Mouse (Mus musculus): ENCODE results near the gene Gfra4.

The Gfra4 gene

DNA sequence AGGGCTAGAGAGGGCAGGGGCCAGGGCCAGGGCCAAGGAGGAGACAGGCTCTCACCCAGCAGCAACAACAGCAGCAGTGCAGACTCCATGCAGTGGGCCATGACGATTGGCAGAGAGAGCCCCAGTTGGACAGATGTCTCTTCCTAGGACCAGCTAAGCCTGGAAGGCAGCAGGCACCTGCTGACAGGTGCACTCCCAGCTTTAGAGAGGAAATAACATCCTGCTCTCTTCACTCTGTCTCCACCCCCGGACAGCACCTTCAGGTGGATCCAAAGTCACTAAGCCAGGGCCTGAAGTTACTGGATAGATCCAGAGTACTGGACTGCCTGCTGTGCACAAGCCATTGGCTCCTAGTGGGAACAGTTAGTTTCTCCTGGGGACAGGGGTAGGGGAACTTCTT is at the start of gene Gfra4:
Gfra4 (minus strand) TSS at position 101 of the 400 bp plus-strand sequence.
- no peak for DNase-seq (ENCODE audit: low spot score)

DNA sequence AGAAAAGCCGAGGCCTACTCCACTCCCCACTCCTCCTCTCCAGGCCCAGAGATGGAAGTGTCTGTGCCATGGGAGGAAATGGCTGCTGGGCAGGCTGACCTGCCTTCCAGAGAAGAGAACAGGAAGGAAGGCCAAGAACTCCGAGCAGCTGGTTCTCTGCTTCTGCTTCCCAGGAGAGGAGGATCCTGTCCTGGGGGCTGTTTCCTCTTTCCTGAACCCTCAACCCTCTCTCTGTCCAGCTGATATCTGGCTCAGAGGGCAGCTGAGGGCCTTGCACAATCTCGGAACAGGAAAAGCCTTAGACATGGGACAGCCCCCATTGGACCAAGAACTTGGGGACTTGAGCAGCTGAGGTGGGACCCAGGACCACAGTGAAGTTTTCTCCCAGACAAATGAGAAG is 48.0 kb upstream of the Gfra4 start:
- DNase-seq (ENCODE audit: low spot score), result no peak

DNA sequence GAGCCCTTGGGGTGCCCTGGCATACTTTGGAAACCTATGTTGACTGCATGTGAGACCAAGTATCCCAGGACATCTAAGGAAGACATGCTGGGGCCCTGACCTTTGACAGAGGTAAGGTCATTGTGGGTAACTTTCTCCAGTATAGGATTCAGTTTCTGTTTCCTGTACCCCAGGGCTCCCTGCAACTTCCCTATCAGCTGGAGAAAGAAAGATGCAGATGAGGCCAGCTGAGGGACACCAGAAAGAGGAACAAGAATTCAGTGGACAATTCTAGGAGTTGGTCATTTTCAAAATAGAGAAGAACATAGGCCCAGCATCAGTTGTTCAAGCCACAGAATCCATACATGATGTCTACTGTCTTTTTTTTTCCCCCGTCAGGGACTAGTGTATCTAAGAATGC is 46.7 kb upstream of the Gfra4 start:
- DNase-seq (ENCODE audit: low spot score), result no peak

DNA sequence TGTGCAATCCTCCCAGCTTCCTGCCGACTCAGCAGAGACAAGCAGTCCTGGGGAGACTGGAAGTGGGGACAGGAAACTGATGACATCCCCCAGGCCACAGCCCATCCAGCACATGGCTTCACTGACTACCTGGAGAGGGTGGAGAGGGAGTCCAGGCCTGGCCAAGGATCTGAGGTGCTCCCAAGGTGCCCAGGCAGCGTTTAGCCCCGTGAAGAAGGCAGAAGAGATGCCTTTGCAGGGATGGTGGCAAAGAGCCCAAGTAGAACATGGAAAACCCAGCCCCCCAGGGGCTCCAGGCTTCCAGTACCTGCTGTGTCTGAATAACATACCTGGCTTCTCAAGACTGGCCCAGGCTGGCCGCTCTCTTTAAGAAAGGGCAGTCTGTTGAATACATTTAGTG is 45.7 kb upstream of the Gfra4 start:
- DNase-seq (ENCODE audit: low spot score), result no peak

DNA sequence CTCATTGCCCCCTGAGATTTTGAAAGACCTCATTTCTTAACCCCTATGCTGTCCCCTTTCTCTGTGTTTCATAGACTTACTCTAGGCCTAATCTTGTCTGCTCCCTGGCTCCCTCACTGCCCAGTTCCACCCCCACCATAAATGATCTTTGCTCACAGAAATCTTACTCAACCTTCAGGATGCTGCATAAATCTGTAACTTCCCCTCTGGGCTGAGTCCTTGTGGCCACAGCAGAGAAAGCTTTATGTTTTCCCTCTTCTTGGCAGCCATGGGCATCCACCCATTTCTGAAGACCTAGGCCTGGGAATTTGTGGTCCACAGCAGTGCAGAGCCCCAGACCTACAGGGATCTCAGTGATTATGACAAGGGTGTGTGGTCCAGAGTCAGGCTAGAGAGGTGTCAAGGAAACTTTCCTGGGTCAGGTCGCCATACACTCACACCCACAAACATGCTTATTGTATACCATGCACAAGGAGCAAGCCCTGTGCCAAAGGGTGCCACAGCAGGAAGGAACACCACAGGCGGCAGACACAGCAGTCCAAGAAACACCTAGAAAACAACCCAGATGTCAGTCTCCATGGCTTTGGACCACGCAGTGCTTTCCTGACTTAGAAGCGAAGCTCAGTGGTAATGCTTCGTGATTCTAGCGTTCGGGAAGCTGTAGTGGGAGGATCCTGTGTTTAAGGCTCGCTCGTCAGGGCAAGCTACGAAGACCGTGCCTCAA is 43.9 kb upstream of the Gfra4 start, which contains the start of gene Siglec1:
Siglec1 (minus strand) TSS at position 99 of the 724 bp plus-strand sequence.
- DNase-seq (ENCODE audit: low spot score), result no peak

DNA sequence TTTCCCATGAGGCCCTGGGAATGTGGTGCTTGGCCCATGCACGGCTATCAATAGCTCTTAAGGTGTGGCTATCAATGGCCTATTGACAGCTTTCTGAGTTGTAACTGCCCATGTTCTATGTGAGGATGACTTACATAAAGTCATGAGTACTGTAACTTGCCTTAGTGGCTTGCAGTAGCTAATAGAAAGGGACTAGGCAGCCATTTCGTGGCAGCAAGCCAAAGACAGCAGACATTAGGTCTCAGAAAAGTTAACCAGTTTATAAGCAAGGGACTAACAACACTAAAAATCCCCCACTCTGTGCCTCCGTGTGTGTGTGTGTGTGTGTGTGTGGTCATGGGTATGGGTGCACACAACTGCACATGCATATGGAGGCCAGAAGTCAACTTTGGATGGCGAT is 41.3 kb upstream of the Gfra4 start:
- no peak for DNase-seq (ENCODE audit: low spot score)

DNA sequence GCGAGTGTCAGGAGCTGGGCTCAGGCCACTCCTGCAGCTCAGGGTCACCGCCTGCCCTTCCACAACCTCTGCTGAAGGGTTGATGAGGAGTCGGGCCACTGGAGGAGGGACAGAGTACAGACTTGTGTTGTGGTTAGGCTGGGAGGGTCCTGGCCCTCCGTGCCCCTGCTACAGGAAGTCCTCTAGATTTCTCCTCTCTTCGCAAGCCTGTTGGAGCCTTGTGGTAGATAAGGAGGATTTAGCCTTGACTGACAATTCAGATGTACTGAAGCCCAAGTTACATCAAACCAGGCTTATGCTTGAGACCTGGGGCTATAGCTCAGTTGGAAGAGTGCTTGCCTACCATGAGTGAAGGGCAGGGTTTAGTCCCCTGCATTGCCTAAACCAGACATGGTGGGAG is 37.6 kb upstream of the Gfra4 start:
- no peak for DNase-seq (ENCODE audit: low spot score)

DNA sequence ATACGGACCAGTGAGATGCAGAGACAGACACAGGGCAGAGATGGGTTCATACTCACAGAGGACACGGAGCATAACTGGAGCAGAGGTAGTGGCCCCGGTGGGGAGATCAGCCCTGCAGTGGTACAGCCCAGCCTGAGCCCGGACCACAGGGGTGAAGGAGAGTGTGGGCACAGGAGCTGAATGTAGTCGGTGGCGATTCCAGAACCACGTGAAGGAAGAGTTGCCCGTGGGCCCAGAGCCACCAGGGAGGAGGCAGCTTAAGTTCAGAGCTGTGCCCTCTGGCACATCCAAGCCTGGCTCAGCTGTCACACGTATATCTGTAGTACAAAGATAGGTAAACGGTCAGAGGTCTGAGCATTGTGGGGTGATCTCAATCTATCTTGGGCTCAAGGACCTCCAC is 29.6 kb upstream of the Gfra4 start:
- DNase-seq (ENCODE audit: low spot score), result no peak

DNA sequence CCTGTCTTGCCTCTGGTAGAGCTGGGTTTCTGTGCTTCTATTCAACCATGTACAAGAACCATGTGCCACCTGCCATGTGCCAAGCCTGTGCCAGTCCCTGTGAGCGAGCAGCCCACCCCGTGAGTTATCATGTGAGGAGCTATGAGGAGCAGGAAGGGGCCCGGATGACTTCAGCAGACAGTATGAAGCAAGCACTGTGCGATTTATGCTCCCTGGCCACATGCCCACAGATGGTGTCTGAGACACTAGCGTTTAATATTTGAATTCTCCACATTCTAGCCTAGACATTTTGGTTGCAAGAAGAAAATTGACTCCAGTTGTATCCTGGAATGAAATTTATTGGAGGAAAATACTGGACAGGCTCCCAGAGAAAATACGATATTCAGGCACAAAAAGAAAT is 24.6 kb upstream of the Gfra4 start:
- DNase-seq (ENCODE audit: low spot score), result no peak

DNA sequence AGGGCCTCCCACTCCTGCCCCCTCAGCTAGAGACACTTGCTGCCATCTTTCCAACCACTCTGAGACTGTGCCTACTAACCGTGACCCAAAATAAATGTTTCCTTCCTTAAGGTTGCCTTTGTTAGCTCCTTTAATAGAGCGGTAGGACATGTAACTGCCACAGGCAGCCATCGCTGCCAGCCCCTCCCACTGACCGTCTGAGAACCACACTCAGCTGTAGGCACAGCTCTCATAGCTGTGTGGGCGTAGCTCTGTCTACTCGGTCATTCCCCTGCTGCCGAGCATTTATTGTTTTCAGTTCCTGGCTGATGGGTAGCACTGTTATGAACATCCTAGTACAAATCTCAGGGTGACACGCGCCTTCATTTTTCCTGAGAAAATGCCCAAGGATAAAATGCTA is 23.5 kb upstream of the Gfra4 start:
- DNase-seq (ENCODE audit: low spot score), result no peak

DNA sequence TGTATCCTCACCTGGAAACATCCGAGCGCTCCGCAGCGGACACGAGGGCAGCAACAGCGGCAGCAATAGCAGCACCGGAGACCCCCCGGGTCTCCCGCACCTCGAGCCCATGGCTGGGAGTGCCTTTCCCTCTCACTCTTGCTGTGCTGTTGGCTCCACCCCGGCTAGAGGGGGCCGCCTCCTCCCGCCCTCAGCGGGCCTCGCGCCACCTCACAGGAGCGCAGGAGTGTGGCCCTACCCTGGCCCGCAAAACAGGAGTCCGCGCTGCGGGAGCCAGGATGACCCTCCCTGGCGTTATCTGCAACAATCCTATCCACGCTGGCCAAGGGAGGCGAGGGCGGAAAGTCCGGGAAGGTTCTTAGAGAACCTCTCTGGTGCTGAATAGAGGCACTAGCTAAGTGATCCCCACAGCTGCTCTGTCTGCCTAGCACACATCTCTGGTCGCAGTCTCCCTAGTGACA is 20.5 kb upstream of the Gfra4 start, which contains the start of gene Adam33:
Adam33 (minus strand) TSS at position 411 of the 461 bp plus-strand sequence.
- no peak for DNase-seq (ENCODE audit: low spot score)

DNA sequence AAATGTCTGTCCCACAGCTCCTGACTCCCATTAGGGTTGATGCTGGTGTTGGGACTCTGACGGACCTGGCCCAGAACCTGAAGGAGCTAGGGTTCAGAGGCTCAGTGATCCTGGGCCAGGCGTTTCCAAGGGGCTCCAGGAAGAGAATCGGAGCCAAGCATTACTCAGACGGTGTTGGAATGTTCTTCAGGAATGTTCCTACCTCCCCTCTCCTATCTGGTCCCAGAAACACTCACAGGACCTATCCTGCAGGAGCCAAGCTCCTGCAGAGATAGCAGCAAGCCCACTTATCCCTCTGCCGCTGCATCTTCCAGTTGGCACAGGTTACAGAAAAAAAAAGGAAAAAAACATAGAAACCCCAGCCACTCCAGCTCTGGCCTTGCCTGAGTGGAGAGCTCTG is 18.7 kb upstream of the Gfra4 start:
- DNase-seq (ENCODE audit: low spot score), result no peak

DNA sequence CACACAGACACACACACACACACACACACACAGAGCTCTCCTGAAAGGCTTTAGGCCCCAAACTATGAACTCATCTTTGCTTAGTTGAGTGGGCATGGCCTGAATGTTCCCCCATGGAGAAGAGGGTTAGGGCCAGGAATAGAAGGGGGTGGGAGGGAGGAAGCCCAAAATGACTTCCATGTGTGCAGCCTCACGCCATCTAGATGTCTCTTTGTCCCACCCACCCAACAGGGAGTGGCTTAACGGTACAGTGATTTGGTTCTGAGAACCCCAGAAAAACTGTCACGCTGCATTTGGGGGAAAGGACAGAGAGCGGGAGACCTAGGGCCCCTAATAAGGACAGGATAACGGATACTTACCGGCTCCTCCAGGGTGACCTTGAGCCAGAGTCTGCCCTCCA is 17.9 kb upstream of the Gfra4 start:
- no peak for DNase-seq (ENCODE audit: low spot score)

DNA sequence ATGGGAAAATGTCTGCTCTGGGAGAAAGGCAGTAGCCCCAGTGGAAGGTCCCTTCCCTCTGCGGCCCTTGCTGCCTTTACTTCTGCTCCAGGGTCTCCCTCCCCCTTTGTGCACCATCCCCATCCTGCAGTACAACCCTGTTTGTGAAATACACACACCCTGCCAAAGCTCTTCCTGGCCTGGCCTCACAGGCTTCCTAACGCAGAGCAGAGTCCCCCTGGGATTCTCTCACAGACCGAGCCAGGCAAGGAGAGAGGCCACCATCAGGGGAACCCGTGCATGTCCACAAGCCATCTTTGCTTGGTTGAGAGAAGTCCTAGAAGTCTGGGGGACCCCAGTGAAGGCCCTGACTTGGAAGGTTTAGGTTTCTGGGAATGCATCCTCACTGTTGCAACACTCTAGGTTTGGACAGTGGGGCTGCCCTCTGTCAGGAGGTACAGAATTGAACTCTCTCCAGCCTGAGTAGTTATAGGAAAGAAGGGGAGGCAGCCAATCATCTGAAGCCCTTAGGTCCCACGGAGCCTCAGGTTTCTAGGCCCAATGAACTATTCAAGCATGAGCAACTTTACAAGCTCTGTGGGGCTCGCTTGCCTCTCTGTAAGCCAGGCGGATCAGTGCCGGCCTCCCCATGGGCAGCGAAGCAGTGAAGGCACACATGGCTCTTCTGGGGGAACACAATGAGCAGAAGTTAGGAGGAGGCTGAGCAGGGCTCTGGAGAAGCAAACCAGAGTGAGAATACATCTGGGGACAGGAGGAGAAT is 17.1 kb upstream of the Gfra4 start:
- no peak for DNase-seq (ENCODE audit: low spot score)

DNA sequence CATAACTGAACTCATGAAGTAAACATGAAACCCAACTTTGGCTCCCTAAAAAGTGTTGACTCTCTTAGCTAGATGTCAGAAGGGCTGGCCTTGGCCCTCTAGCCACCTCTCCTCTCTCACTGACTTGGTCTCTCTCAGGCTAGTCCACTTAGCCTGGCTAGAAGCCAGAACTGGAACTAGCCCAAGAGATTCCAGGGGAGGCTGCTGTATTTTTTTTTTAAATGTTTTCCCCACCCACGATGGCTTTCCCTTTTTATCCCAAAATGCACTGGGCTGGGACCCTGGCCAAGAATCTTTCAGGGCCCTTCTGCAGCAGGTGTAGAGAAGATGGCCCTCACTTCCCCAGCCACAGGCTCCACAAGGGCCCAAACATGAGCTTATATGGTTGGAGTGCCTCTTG is 16.5 kb upstream of the Gfra4 start:
- no peak for DNase-seq (ENCODE audit: low spot score)

DNA sequence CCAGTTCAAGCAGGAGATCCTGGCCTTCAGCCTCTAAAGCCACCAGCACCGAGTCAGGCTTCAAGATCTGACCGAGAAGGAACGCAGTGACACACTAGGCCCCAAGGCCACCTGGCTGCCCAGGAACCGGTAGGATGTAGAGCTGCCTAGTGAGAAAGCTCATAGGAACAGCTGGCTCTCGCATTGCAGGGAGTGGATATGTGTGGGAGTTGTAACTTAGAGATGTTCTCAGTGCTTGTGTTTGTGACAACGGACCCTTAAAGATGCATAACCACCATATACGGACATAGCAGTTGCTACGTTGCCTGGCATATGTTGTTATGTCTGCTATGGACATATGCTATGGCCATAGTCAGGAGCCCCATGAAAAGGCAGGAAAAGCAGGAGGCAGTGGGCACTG is 15.8 kb upstream of the Gfra4 start:
- DNase-seq (ENCODE audit: low spot score), result no peak

DNA sequence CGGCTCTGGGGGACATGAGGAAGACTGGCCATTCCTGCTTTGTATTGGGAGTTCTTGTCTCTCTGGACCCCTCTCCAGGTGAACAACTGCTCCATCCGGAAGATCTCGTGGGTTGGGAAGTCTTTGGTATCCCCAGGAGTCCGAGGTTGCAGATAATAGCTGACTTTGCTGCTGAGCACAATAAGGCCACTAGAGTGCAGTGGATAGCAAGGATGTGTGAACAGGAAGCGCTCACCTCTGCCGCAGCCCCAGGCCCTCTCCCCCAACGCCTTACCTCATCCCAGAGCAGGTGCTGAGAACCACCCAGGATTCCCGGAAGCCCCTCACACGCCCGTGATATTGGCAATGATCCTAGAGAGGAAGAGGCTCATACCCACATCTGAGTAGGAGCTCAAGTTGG is 13.3 kb upstream of the Gfra4 start:
- no peak for DNase-seq (ENCODE audit: low spot score)

DNA sequence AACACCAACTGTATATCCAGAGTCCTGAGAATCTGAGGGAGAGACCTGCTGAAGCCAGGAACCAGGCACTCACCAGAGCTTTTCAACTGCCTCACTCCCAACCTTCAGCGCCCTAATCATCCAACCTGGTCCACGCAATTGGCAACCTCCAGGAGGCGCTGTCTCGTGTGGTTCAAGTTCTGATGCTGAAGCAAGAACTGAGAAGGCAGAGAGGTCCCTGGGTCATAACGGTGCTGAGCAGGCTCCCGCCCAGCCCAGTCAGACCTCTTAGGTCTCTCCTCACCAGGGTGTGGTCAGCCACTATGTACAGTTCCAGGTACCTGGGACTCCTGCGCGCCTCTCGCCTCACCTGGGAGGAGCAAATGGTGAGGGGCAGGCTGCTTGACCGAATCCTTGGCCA is 12.7 kb upstream of the Gfra4 start:
- DNase-seq (ENCODE audit: low spot score), result peak; percentile 12

DNA sequence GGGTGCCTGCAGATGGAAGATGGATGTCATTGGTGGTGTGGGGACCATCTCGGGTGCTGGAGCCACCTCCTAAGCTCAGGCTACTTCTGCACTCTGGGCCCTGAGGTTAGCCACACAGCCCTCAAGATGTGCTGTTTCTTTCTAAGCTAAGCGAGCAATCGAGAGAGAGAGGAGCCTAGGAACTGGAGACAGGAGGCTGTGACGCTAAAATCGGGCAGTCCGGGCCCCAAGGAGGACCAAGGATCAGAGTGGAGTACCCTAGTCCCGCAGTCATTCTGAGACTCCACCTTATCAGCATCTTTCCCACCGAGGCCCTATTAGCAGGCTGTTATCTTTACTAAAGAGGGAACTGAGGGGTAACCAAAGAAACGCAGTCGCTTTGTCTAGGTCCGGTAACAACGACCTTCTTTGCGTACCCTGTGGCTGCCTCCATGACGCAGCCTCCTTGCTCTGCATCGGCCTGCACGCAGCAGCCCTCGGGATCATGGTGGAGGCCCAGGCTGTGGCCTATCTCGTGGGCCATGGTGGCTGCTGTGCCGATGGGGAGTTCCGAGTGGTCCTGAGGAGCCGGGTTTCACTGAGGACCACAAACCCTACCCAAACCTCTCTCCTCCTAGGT is 11.9 kb upstream of the Gfra4 start:
- DNase-seq (ENCODE audit: low spot score), result no peak

DNA sequence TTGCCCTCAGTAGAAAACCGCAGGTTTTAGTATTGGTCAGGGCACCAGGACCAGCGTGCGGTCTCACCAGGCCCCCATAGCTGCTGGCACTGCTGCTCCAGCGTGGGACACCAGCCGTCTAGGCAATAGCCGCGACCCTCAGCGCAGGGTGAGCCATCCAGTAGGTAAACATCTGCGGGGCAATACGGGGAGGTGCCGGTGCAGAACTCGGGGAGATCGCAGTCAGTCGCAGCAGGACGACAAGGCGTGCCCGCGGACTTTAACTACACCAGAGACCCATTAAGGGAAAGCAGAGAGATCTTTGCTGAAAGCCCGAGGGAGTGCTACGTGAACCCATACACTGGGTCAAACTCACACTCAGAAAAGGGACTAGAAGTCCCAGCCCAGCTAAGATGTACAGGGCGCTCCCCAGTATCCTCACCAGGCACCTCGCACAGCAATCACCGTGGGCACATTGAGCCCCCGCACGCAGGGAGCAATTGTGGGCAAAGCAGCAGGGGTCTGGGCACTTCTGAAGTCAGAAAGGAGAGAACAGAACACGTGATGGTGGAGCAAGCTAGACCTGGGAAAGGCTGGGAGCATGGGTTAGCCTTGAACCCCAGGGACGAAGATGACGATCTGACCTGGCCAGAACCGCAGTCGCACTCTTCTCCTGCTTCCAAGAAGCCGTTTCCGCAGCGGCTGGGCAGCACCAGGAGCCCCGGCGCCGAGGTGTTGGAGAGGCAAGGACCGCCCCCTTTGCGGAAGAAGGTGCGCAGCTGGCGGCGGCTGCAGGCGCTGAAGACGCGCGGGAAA is 11.2 kb upstream of the Gfra4 start:
- no peak for DNase-seq (ENCODE audit: low spot score)

DNA sequence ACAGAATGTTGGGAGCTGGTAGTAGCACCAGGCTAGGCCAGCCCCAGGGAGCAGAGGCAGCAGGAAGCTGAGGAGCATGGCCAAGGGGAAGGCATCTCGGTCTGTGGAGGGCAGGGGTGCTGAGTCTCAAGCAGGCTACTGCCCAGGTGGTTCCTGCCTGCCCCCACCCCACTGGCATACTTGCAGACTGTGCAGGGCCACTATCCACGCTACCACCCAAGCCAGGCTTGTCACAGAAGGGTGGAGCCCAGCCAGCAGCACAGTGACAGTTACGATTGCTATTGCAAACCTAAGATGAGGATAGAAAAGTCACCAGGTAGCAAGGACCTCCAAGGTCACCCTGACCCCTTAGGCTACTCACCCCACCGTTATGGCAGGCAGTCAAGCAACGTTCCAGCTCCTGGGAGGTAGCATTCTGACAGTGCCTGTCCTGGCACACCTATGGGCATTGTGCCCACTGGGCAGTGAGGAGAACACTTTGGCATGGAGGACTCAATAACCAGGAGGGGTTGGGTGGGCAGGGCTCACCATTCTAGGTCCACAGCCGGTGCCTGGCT is 10.1 kb upstream of the Gfra4 start:
- no peak for DNase-seq (ENCODE audit: low spot score)

DNA sequence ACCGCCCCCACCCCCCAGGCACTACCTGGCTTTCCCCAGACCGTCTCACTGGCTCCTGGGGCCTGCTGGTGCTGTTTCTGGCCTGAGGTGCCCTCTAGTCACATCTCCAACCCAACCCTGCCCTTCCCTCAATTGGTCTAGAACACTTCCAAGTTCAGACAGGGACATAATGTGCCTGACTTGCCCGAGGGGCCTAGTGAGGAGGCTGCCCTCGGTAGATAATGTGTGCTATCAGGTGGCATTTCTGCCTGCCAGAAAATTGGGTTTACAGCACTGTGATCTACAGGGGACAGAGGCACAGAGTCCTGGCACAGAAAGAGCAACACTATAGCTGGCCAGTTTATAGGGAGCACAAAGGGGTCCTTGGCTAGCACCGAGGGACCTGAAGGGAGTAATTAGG is 9.2 kb upstream of the Gfra4 start:
- no peak for DNase-seq (ENCODE audit: low spot score)
